ENCODE assay signal across 22 mouse cellular contexts in the genomic region with DNA sequence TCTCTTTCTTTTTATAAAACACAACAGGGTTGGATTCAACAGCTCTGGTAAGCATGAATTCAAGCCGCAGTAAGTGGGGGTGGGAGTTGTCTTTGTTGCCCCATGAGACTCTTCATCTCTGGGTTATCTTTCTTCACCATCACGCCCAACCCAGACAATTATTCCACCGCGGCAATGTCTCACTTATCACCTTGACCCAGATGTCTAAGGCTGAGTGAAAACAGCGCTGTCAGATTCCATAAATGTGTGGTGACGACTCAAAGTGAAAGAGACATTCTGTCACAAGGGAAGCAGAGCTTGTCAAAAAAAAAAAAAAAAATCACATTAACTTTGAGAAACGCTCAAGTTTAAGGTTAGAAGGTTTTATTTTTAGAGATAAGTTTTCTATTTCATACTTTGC. TPM values are rescaled to one million over a fixed set of nuclear protein-coding genes. Genes with fewer than 3 reads are reported as not detected.
DNase-seq lines count a peak whose midpoint lies in the region; ATAC-seq and TF ChIP-seq lines count a peak whose summit lies in the region.
"Had no signal": no experiment of that assay in that cellular context is flagged by ENCODE, and none has a peak within 500 bp of the region (broad histone marks: within the 10 kb centered on the region; RNA-seq: fewer than 3 reads in every experiment).

No protein-coding gene starts in this region.

- H3K27ac ChIP-seq in heart, embryonic 15.5 days = no peak overlapping the region
- no peak overlapping the region for H3K27ac ChIP-seq in cerebellum, adult 2 months (ENCODE audit: insufficient read depth, low read length)

- H3K27me3 ChIP-seq in heart, embryonic 15.5 days = no peaks in the 10 kb centered on the region
- no peaks in the 10 kb centered on the region for H3K27me3 ChIP-seq in cerebellum, adult 2 months (ENCODE audit: control insufficient read depth, insufficient read depth, low read length)

- H3K9ac ChIP-seq in heart, embryonic 15.5 days = no peak overlapping the region

- intact Hi-C loops in heart, postnatal 10 days (cut with DNase I) = no loop called here

- no peaks in the 10 kb centered on the region for H3K36me3 ChIP-seq in heart, embryonic 15.5 days

- no peak for TF ChIP-seq CTCF in cerebellum, adult 2 months (IDR thresholded peaks at IDR 0.05; ENCODE audit: borderline replicate concordance, insufficient read depth, low read depth, low read length)

- no peaks in the 10 kb centered on the region for H3K9me3 ChIP-seq in heart, embryonic 15.5 days (replicated peaks)

- no peaks in the 10 kb centered on the region for H3K4me1 ChIP-seq in heart, embryonic 15.5 days (replicated peaks)
- H3K4me1 ChIP-seq in cerebellum, adult 2 months (ENCODE audit: control insufficient read depth, insufficient read depth, low read length) = no peaks in the 10 kb centered on the region
- H3K4me1 ChIP-seq: megakaryocyte, embryonic 14.5 days had no signal

- TF ChIP-seq POLR2A in cerebellum, adult 2 months (IDR thresholded peaks at IDR 0.05; ENCODE audit: borderline replicate concordance, insufficient read depth, low read length) = no peak

- 29% methylated on average over 7 of the region's 7 CpGs for WGBS in heart, embryonic 15.5 days
- WGBS in cerebellum, adult 2 months = 94% methylated on average over 7 of the region's 7 CpGs

- no peak overlapping the region for H3K4me3 ChIP-seq in heart, embryonic 15.5 days
- H3K4me3 ChIP-seq in cerebellum, adult 2 months (replicated peaks; ENCODE audit: insufficient read depth, low read depth, low read length) = no peak overlapping the region
- H3K4me3 ChIP-seq: erythroblast, embryonic 14.5 days; megakaryocyte, embryonic 14.5 days had no signal

- ATAC-seq in heart, embryonic 15.5 days (replicated peaks; ENCODE audit: insufficient number of reproducible peaks, insufficient read depth, low FRiP score, low read depth) = no peak
- ATAC-seq: forebrain, embryonic 14.5 days; midbrain, embryonic 16.5 days had no signal

- peak; percentile 7 for DNase-seq in adrenal gland, adult 2 months
- DNase-seq in adrenal gland, postnatal 4 days (ENCODE audit: low spot score in 2 of 2) = no peak
- DNase-seq in heart, postnatal 10 days = no peak
- DNase-seq in embryo, embryonic 10.5 days (ENCODE audit: low spot score) = peak; percentile 26
- DNase-seq in mesoderm, embryonic 11.5 days (ENCODE audit: low read depth, low spot score) = peak; percentile 11
- DNase-seq in cerebellum, adult 2 months = no peak
- DNase-seq in kidney, adult 9 months = no peak
- DNase-seq: cerebellum, adult 9-11 months; gastrocnemius, postnatal 36 days; kidney, adult 2 months; kidney, postnatal 36 days; layer of hippocampus, postnatal 36 days; lung, postnatal 14 days; retina, postnatal 1 day; right cerebral cortex, postnatal 4 days; thymus, postnatal 4 days had no signal

- peak overlapping the region; percentile 34; the same call in 1 of the 2 replicates for H3K4me2 ChIP-seq in heart, embryonic 15.5 days

RNA-seq across cellular contexts. Expression of a gene that starts 25.9 kb away (rescaled TPM):
- under 1 TPM; 0.21 to 0.81 TPM for total RNA-seq in adrenal gland, adult 2 months (2021)
- 0.95 and 1.0 TPM in 2 replicates for polyA plus RNA-seq in adrenal gland, adult 2 months (2012; rRNA removed)
- total RNA-seq in adrenal gland, postnatal 4 days (2021) = under 1 TPM; 0.79 to 0.87 TPM
- 1.4 and 1.6 TPM in 2 replicates for polyA plus RNA-seq in heart, embryonic 15.5 days (2015; fragmentation: Nextera tagmentation; extraction: Ambion mirVana)
- total RNA-seq in heart, postnatal 10 days (2021) = under 1 TPM; 0.20 to 0.38 TPM
- polyA plus RNA-seq in cerebellum, adult 2 months (2012; rRNA removed) = 8.2 and 8.7 TPM in 2 replicates
- total RNA-seq: hematopoietic stem cell, adult 5-6 weeks had no signal
- polyA plus RNA-seq: erythroblast, embryonic 14.5 days had no signal

Comparison
In these comparisons a context has a peak if more than half of its experiments do, and no peak if none do; other contexts are left out.
1. DNase-seq: peak in adrenal gland, adult 2 months (single experiment), embryo, embryonic 10.5 days (single experiment) and mesoderm, embryonic 11.5 days (single experiment); none in adrenal gland, postnatal 4 days (0 of 2), heart, postnatal 10 days (0 of 2), cerebellum, adult 2 months (0 of 2) and kidney, adult 9 months (single experiment).